Mouse (Mus musculus): ENCODE data around the gene Atrn. TPM values are rescaled to one million over a fixed set of nuclear protein-coding genes. Genes with fewer than 3 reads are reported as not detected.

Gene Atrn
- polyA plus RNA-seq, 1 experiment from 2014 or later = 3.7 TPM

DNA sequence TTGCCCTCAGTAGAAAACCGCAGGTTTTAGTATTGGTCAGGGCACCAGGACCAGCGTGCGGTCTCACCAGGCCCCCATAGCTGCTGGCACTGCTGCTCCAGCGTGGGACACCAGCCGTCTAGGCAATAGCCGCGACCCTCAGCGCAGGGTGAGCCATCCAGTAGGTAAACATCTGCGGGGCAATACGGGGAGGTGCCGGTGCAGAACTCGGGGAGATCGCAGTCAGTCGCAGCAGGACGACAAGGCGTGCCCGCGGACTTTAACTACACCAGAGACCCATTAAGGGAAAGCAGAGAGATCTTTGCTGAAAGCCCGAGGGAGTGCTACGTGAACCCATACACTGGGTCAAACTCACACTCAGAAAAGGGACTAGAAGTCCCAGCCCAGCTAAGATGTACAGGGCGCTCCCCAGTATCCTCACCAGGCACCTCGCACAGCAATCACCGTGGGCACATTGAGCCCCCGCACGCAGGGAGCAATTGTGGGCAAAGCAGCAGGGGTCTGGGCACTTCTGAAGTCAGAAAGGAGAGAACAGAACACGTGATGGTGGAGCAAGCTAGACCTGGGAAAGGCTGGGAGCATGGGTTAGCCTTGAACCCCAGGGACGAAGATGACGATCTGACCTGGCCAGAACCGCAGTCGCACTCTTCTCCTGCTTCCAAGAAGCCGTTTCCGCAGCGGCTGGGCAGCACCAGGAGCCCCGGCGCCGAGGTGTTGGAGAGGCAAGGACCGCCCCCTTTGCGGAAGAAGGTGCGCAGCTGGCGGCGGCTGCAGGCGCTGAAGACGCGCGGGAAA lies 147.8 kb downstream of the Atrn start:
- Histone ChIP-seq H3K4me3 (ENCODE audit: low read depth, low read length) (peak overlapping the region; percentile 22), H3K4me2 (replicated peaks; ENCODE audit: low read depth) (peak overlapping the region; percentile 38), H3K9ac (ENCODE audit: low read length) (peak overlapping the region; percentile 43; the same call in 1 of the 2 replicates), H3K36me3 (ENCODE audit: control insufficient read depth, insufficient read depth, low read length) (no peaks in the 10 kb centered on the region), H3K9me3 (ENCODE audit: control insufficient read depth, low read length) (no peaks in the 10 kb centered on the region), H3K27ac (replicated peaks) (no peak overlapping the region), H3K27me3 (ENCODE audit: control insufficient read depth, insufficient read depth, low read length) (peaks cover 14% of the 10 kb centered on the region), H3K4me1 (replicated peaks; ENCODE audit: control insufficient read depth, insufficient read depth) (peaks cover 7% of the 10 kb centered on the region; the same call in 1 of the 2 replicates)
- TF ChIP-seq EP300 (optimal IDR thresholded peaks at IDR 0.05) = no peak
- ATAC-seq (ENCODE audit: low FRiP score, low TSS enrichment) = no peak
- DNase-seq (ENCODE audit: low spot score) = peak; percentile 43
- whole genome bisulfite sequencing = 8% methylated on average over 45 of the region's 45 CpGs

DNA sequence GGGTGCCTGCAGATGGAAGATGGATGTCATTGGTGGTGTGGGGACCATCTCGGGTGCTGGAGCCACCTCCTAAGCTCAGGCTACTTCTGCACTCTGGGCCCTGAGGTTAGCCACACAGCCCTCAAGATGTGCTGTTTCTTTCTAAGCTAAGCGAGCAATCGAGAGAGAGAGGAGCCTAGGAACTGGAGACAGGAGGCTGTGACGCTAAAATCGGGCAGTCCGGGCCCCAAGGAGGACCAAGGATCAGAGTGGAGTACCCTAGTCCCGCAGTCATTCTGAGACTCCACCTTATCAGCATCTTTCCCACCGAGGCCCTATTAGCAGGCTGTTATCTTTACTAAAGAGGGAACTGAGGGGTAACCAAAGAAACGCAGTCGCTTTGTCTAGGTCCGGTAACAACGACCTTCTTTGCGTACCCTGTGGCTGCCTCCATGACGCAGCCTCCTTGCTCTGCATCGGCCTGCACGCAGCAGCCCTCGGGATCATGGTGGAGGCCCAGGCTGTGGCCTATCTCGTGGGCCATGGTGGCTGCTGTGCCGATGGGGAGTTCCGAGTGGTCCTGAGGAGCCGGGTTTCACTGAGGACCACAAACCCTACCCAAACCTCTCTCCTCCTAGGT lies 148.5 kb downstream of the Atrn start:
- no peaks in the 10 kb centered on the region for H3K36me3 ChIP-seq (ENCODE audit: control insufficient read depth, insufficient read depth, low read length)
- H3K4me1 ChIP-seq (replicated peaks; ENCODE audit: control insufficient read depth, insufficient read depth) = peaks cover 11% of the 10 kb centered on the region; the same call in 1 of the 2 replicates
- H3K4me2 ChIP-seq (replicated peaks; ENCODE audit: low read depth) = peak overlapping the region; percentile 38
- H3K27me3 ChIP-seq (ENCODE audit: control insufficient read depth, insufficient read depth, low read length) = peaks cover 14% of the 10 kb centered on the region
- H3K9ac ChIP-seq (ENCODE audit: low read length) = 0 out of 2 replicates have a peak overlapping the region, but pooled peaks have one; percentile 43
- no peaks in the 10 kb centered on the region for H3K9me3 ChIP-seq (ENCODE audit: control insufficient read depth, low read length)
- peak overlapping the region; percentile 22 for H3K4me3 ChIP-seq (ENCODE audit: low read depth, low read length)
- H3K27ac ChIP-seq (replicated peaks) = no peak overlapping the region
- TF ChIP-seq CTCF (IDR thresholded peaks at IDR 0.05; ENCODE audit: low read depth) (no peak), EP300 (optimal IDR thresholded peaks at IDR 0.05) (no peak)
- WGBS = 16% methylated on average over 21 of the region's 21 CpGs
- DNase-seq (ENCODE audit: low spot score) (no peak), ATAC-seq (ENCODE audit: low FRiP score, low TSS enrichment) (no peak)

DNA sequence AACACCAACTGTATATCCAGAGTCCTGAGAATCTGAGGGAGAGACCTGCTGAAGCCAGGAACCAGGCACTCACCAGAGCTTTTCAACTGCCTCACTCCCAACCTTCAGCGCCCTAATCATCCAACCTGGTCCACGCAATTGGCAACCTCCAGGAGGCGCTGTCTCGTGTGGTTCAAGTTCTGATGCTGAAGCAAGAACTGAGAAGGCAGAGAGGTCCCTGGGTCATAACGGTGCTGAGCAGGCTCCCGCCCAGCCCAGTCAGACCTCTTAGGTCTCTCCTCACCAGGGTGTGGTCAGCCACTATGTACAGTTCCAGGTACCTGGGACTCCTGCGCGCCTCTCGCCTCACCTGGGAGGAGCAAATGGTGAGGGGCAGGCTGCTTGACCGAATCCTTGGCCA lies 149.3 kb downstream of the Atrn start:
- TF ChIP-seq CTCF (IDR thresholded peaks at IDR 0.05; ENCODE audit: low read depth) (peak; percentile 87), EP300 (optimal IDR thresholded peaks at IDR 0.05) (no peak)
- no peak overlapping the region for H3K9ac ChIP-seq (ENCODE audit: low read length)
- H3K36me3 ChIP-seq (ENCODE audit: control insufficient read depth, insufficient read depth, low read length) = no peaks in the 10 kb centered on the region
- no peak overlapping the region for H3K4me3 ChIP-seq (ENCODE audit: low read depth, low read length)
- peak; percentile 56 for ATAC-seq (ENCODE audit: low FRiP score, low TSS enrichment)
- 11% methylated on average over 10 of the region's 10 CpGs for WGBS
- no peak overlapping the region for H3K4me2 ChIP-seq (replicated peaks; ENCODE audit: low read depth)
- peak; percentile 80 for DNase-seq (ENCODE audit: low spot score)
- peaks cover 14% of the 10 kb centered on the region for H3K27me3 ChIP-seq (ENCODE audit: control insufficient read depth, insufficient read depth, low read length)
- H3K4me1 ChIP-seq (replicated peaks; ENCODE audit: control insufficient read depth, insufficient read depth) = peaks cover 11% of the 10 kb centered on the region; the same call in 1 of the 2 replicates
- H3K27ac ChIP-seq (replicated peaks) = no peak overlapping the region
- H3K9me3 ChIP-seq (ENCODE audit: control insufficient read depth, low read length) = no peaks in the 10 kb centered on the region

GRCm38 (mm10) chr2:131056191-131056590 lies 149.9 kb downstream of the Atrn start:
- H3K27ac ChIP-seq (replicated peaks) = no peak overlapping the region
- TF ChIP-seq EP300 (optimal IDR thresholded peaks at IDR 0.05) = no peak
- peak; percentile 81 for TF ChIP-seq CTCF (IDR thresholded peaks at IDR 0.05; ENCODE audit: low read depth)
- DNase-seq (ENCODE audit: low spot score) (peak; percentile 66), ATAC-seq (ENCODE audit: low FRiP score, low TSS enrichment) (peak; percentile 38; the same call in 1 of the 2 replicates)
- no peak overlapping the region for H3K9ac ChIP-seq (ENCODE audit: low read length)
- no peak overlapping the region for H3K4me2 ChIP-seq (replicated peaks; ENCODE audit: low read depth)
- no peaks in the 10 kb centered on the region for H3K9me3 ChIP-seq (ENCODE audit: control insufficient read depth, low read length)
- H3K27me3 ChIP-seq (ENCODE audit: control insufficient read depth, insufficient read depth, low read length) = peaks cover 14% of the 10 kb centered on the region
- 6% methylated on average over 10 of the region's 10 CpGs for WGBS
- H3K4me3 ChIP-seq (ENCODE audit: low read depth, low read length) = no peak overlapping the region
- no peaks in the 10 kb centered on the region for H3K36me3 ChIP-seq (ENCODE audit: control insufficient read depth, insufficient read depth, low read length)
- H3K4me1 ChIP-seq (replicated peaks; ENCODE audit: control insufficient read depth, insufficient read depth) = peaks cover 11% of the 10 kb centered on the region

DNA sequence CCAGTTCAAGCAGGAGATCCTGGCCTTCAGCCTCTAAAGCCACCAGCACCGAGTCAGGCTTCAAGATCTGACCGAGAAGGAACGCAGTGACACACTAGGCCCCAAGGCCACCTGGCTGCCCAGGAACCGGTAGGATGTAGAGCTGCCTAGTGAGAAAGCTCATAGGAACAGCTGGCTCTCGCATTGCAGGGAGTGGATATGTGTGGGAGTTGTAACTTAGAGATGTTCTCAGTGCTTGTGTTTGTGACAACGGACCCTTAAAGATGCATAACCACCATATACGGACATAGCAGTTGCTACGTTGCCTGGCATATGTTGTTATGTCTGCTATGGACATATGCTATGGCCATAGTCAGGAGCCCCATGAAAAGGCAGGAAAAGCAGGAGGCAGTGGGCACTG lies 152.4 kb downstream of the Atrn start:
- Histone ChIP-seq H3K4me2 (replicated peaks; ENCODE audit: low read depth) (no peak overlapping the region), H3K4me1 (replicated peaks; ENCODE audit: control insufficient read depth, insufficient read depth) (peaks cover 13% of the 10 kb centered on the region), H3K27me3 (ENCODE audit: control insufficient read depth, insufficient read depth, low read length) (peaks cover 12% of the 10 kb centered on the region), H3K9ac (ENCODE audit: low read length) (no peak overlapping the region), H3K27ac (replicated peaks) (peak overlapping the region; percentile 18; the same call in 1 of the 2 replicates), H3K4me3 (ENCODE audit: low read depth, low read length) (no peak overlapping the region), H3K36me3 (ENCODE audit: control insufficient read depth, insufficient read depth, low read length) (no peaks in the 10 kb centered on the region), H3K9me3 (ENCODE audit: control insufficient read depth, low read length) (no peaks in the 10 kb centered on the region)
- DNase-seq (ENCODE audit: low spot score) = no peak
- ATAC-seq (ENCODE audit: low FRiP score, low TSS enrichment) = no peak
- TF ChIP-seq EP300 (optimal IDR thresholded peaks at IDR 0.05) (no peak), CTCF (IDR thresholded peaks at IDR 0.05; ENCODE audit: low read depth) (no peak)
- WGBS = 87% methylated on average over 8 of the region's 8 CpGs

GRCm38 (mm10) chr2:131059377-131059776 lies 153.1 kb downstream of the Atrn start:
- Histone ChIP-seq H3K4me3 (ENCODE audit: low read depth, low read length) (no peak overlapping the region), H3K27ac (replicated peaks) (peak overlapping the region; percentile 53), H3K4me2 (replicated peaks; ENCODE audit: low read depth) (no peak overlapping the region), H3K36me3 (ENCODE audit: control insufficient read depth, insufficient read depth, low read length) (no peaks in the 10 kb centered on the region), H3K4me1 (replicated peaks; ENCODE audit: control insufficient read depth, insufficient read depth) (peaks cover 10% of the 10 kb centered on the region), H3K27me3 (ENCODE audit: control insufficient read depth, insufficient read depth, low read length) (peaks cover 7% of the 10 kb centered on the region), H3K9ac (ENCODE audit: low read length) (no peak overlapping the region; the same call in 1 of the 2 replicates), H3K9me3 (ENCODE audit: control insufficient read depth, low read length) (no peaks in the 10 kb centered on the region)
- DNase-seq (ENCODE audit: low spot score) = peak; percentile 24
- no peak for ATAC-seq (ENCODE audit: low FRiP score, low TSS enrichment)
- TF ChIP-seq CTCF (IDR thresholded peaks at IDR 0.05; ENCODE audit: low read depth) (no peak), EP300 (optimal IDR thresholded peaks at IDR 0.05) (no peak)
- WGBS = 29% methylated on average over 1 of the region's 1 CpGs
